Mouse (Mus musculus) midbrain, postnatal 0 days (tissue): ENCODE measurements around the gene Frat2. TPM values are rescaled to one million over a fixed set of nuclear protein-coding genes. Genes with fewer than 3 reads are reported as not detected.
"Not testable (repeated sequence)": the region's sequence is repeated elsewhere in the genome, so short reads cannot be mapped to it uniquely, and the experiment has no call there.

Source experiments
- ATAC-seq: fragments of 200-750 bp; cut with Nextera tagmentation; 2 replicates; pipeline ENCODE4 v1.8.0; 2017; ENCODE audit warnings: moderate number of reproducible peaks, mild to moderate bottlenecking, moderate TSS enrichment, moderate library complexity; ENCODE audit not compliant: low FRiP score
- DNase-seq: peaks from one replicate; pipeline ENCODE4 v3.0.0-alpha.2; 2015; ENCODE audit warnings: low spot score
- H3K27ac ChIP-seq: fragments of 300-500 bp; sonication (generic); 2 replicates; pipeline ENCODE4 v1.5.1; 2014; ENCODE audit warnings: low read depth, mild to moderate bottlenecking, low read length, mixed read lengths
- H3K27me3 ChIP-seq: fragments of 300-500 bp; sonication (generic); 2 replicates; pipeline ENCODE4 v1.6.1; 2014; ENCODE audit warnings: low read length, control low read depth, mixed read lengths; ENCODE audit not compliant: insufficient read depth
- H3K36me3 ChIP-seq: fragments of 300-500 bp; sonication (generic); 2 replicates; pipeline ENCODE4 v1.6.1; 2014; ENCODE audit warnings: low read length, control low read depth, mixed read lengths; ENCODE audit not compliant: insufficient read depth
- H3K4me1 ChIP-seq: fragments of 300-500 bp; sonication (generic); 2 replicates; pipeline ENCODE4 v1.6.1; 2014; ENCODE audit warnings: mild to moderate bottlenecking, control low read depth, antibody characterized with exemption, low read length, mixed read lengths; ENCODE audit not compliant: insufficient read depth
- H3K4me2 ChIP-seq: fragments of 300-500 bp; sonication (generic); 2 replicates; pipeline ENCODE4 v1.6.1; 2014; ENCODE audit warnings: low read depth, mild to moderate bottlenecking, low read length, mixed read lengths; ENCODE audit not compliant: poor library complexity, severe bottlenecking
- H3K4me3 ChIP-seq: fragments of 300-500 bp; sonication (generic); 2 replicates; pipeline ENCODE4 v1.5.1; 2014; ENCODE audit warnings: low read depth, mild to moderate bottlenecking, low read length, moderate library complexity
- H3K9ac ChIP-seq: fragments of 300-500 bp; sonication (generic); replicated peaks from 2 replicates; pipeline ENCODE4 v1.6.1; 2014; ENCODE audit warnings: mild to moderate bottlenecking, low read length, moderate library complexity, mixed read lengths; ENCODE audit not compliant: poor library complexity, severe bottlenecking
- H3K9me3 ChIP-seq: fragments of 300-500 bp; sonication (generic); 2 replicates; pipeline ENCODE4 v1.6.1; 2016; ENCODE audit warnings: low read length, control low read depth
- CTCF ChIP-seq: IDR thresholded peaks from 2 replicates; pipeline ENCODE4 v1.5.1; 2016; ENCODE audit warnings: antibody characterized with exemption, mild to moderate bottlenecking
- WGBS: fragments of 180-500 bp; shearing (Covaris S2); extraction: QIAGEN DNeasy Blood & Tissue Kit; methylation state at CpG from one replicate; pipeline ENCODE4 v1.1.7; 2014; 5-methylcytosine and 5-hydroxymethylcytosine counted together
- polyA plus RNA-seq: library from polyadenylated mRNA; unstranded; fragments of >200 nt; fragmentation: Nextera tagmentation; extraction: Ambion mirVana; gene quantifications from 2 replicates; pipeline ENCODE4 v1.2.1, GENCODE M21; 2015
- total RNA-seq: library from RNA; depleted of rRNA; stranded (reverse); fragments of >200 nt; gene quantifications from 2 replicates; pipeline ENCODE4 v1.2.3, GENCODE M21; 2014

The Frat2 gene
- total and polyA plus RNA-seq, 2 experiments from 2014 or later = 6.9 to 8.0 TPM

DNA sequence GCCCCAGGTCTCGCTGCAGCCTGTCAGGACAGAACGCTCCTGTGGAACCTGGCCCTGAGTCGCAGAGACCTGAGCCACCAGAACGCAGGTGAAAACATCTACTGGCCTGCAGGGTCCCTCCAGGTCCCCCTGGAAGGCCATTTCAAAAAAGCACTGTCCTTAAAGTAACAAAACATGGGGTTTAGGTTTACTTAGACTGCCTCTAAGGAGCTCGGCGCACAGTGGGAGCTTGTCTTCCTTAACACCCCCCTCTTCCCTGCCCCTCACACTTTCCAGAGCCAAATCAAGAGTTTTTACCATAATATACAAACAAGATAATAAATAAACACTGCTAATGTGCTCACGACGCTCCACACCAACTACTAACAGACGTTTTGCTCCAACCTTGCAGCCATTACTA, 36.0 kb upstream of the Frat2 start:
- Histone ChIP-seq H3K27me3 (no peaks in the 10 kb centered on the region), H3K36me3 (peaks cover 78% of the 10 kb centered on the region), H3K9ac (no peak overlapping the region), H3K4me1 (no peaks in the 10 kb centered on the region), H3K27ac (no peak overlapping the region), H3K4me3 (no peak overlapping the region), H3K9me3 (no peaks in the 10 kb centered on the region), H3K4me2 (no peak overlapping the region)
- ATAC-seq (no peak), DNase-seq (no peak)
- TF ChIP-seq CTCF = no peak
- 95% methylated on average over 9 of the region's 9 CpGs for WGBS

DNA sequence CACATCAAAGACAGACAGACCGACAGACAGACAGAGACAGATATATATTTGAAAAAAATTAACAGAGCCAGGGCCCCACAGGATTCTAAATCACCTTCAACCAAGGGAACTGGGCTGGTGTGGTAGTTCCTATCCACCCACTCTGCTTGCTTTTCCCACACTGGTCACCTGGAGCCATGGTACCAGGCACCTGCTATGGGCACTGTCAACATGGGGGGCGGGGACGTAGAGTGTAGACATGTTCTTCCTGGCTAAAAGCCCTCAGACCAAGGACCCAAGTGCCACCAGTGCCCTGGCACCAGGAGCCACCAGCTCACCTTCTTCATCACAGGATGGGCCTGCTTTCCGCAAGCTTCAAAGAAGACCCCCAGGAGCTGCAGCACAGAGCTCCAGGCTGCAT, 33.9 kb upstream of the Frat2 start:
- WGBS = 95% methylated on average over 4 of the region's 4 CpGs
- Histone ChIP-seq H3K4me2 (no peak overlapping the region), H3K4me3 (no peak overlapping the region), H3K9ac (no peak overlapping the region), H3K9me3 (no peaks in the 10 kb centered on the region), H3K27me3 (no peaks in the 10 kb centered on the region), H3K4me1 (no peaks in the 10 kb centered on the region), H3K36me3 (peaks cover 69% of the 10 kb centered on the region), H3K27ac (no peak overlapping the region)
- no peak for DNase-seq
- ATAC-seq = no peak
- TF ChIP-seq CTCF = no peak

DNA sequence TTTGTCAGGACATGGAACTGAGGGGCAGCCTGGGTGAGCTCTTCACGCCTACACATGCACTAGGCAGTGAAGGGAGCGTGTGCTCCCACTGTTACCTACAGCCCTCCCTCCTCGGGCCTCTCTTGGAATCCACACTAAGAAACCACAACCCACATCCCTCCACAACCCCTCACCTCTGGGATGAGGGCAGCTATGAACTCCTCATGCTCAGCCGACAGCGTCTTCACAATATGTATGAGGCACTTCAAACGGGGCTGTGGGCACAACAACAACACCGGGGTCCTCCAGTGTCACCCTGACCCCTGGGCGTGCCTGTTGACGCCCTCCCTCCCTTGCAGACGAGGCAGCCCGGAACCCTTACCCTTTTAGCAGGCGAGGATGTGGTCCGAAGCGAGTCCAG, 26.4 kb upstream of the Frat2 start:
- 96% methylated on average over 14 of the region's 14 CpGs for WGBS
- DNase-seq = no peak

DNA sequence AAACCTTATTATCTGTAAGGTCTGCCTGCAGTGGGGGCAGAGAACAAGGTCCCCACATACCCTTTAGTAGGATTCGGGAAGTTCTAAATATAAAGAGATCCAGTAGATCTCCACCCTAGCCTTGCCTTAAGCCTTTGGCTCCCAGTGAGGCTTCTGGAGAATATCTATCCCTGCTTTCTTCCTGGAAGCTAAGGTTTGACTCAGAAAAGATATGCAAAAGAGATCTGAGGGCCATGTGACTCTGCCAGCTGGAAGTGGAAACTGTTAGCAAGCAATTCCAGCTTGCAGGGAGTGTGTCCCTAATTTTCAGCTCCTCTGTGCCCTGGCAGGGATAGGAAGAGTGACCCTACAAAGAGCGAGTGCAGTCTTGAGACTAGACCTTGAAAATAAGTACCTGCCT, 24.4 kb upstream of the Frat2 start:
- WGBS = 95% methylated on average over 2 of the region's 2 CpGs
- no peak for TF ChIP-seq CTCF
- Histone ChIP-seq H3K27me3 (no peaks in the 10 kb centered on the region), H3K4me3 (no peak overlapping the region), H3K4me2 (no peak overlapping the region), H3K36me3 (peaks cover 72% of the 10 kb centered on the region), H3K27ac (no peak overlapping the region), H3K9me3 (no peaks in the 10 kb centered on the region), H3K4me1 (no peaks in the 10 kb centered on the region), H3K9ac (no peak overlapping the region)
- no peak for ATAC-seq
- no peak for DNase-seq

More for the DNA sequence above, 26.4 kb upstream of the Frat2 start:
- Histone ChIP-seq H3K27ac (no peak overlapping the region), H3K4me1 (no peaks in the 10 kb centered on the region), H3K27me3 (no peaks in the 10 kb centered on the region), H3K4me3 (no peak overlapping the region), H3K36me3 (peaks cover 63% of the 10 kb centered on the region), H3K9ac (no peak overlapping the region), H3K4me2 (no peak overlapping the region), H3K9me3 (no peaks in the 10 kb centered on the region)
- no peak for ATAC-seq
- no peak for TF ChIP-seq CTCF

DNA sequence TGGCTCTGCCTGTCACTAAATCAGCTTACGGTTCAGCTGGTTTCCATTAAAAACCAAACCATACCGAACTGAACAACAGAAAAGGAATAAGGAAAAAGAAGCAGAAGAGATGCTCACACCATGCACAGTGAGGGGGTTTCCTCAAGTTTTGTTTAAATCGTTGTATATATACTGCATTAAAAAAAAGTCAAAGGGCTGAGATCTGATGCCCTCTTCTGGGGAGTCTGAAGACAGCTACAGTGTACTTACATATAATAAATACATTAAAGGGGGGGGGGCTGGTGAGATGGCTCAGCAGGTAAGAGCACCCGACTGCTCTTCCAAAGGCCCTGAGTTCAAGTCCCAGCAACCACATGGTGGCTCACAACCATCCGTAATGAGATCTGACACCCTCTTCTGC, 22.0 kb upstream of the Frat2 start:
- TF ChIP-seq CTCF = peak; percentile 29; the same call in 1 of the 2 replicates
- not testable (repeated sequence) for H3K4me3 ChIP-seq, ATAC-seq, H3K27ac ChIP-seq, H3K4me1 ChIP-seq, DNase-seq, H3K27me3 ChIP-seq, H3K4me2 ChIP-seq, H3K9ac ChIP-seq, H3K9me3 ChIP-seq
- peaks cover 78% of the 10 kb centered on the region for H3K36me3 ChIP-seq
- 66% methylated on average over 5 of the region's 5 CpGs for WGBS

GRCm38 (mm10) chr19:41869296-41869695, 21.4 kb upstream of the Frat2 start:
- H3K4me1 ChIP-seq = no peaks in the 10 kb centered on the region
- H3K27ac ChIP-seq = no peak overlapping the region
- H3K36me3 ChIP-seq = peaks cover 73% of the 10 kb centered on the region
- no peak overlapping the region for H3K4me2 ChIP-seq
- H3K27me3 ChIP-seq = no peaks in the 10 kb centered on the region
- H3K9me3 ChIP-seq = no peaks in the 10 kb centered on the region
- ATAC-seq = no peak
- no peak overlapping the region for H3K4me3 ChIP-seq
- H3K9ac ChIP-seq = no peak overlapping the region
- 96% methylated on average over 5 of the region's 5 CpGs for WGBS
- no peak for TF ChIP-seq CTCF
- DNase-seq = no peak
